In the genomic region with DNA sequence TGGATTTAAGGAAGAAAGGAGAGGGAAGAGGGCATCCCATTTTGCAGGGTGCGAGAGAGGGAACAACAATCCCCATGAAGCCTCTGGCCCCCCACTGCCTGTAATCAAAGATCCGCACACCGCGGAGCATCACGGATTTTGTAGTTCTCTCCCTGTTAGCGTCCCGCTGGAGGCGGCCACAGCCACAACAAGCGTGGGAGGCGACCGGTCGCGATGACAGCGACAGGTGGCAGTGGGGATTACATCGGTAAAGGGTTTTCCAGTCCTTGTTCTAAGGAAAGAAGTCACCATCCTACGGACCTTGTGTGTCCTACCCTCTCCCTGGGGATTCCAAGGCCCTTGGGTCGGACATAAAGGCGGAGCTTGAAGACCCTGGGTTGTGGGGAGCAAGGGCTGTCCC, we compare ENCODE assay signal across 8 mouse cellular contexts. TPM values are rescaled to one million over a fixed set of nuclear protein-coding genes. Genes with fewer than 3 reads are reported as not detected.
A peak's percentile ranks its signal among the peaks of the same experiment; 100 is the strongest.
DNase-seq lines count a peak whose midpoint lies in the region; ATAC-seq lines count a peak whose summit lies in the region.

No protein-coding gene starts in this region.

- H3K4me3 ChIP-seq in heart, embryonic 12.5 days = peak overlapping the region; percentile 15

- H3K36me3 ChIP-seq in heart, embryonic 12.5 days = no peaks in the 10 kb centered on the region

- peaks cover 28% of the 10 kb centered on the region for H3K4me1 ChIP-seq in heart, embryonic 12.5 days (replicated peaks)

- WGBS in heart, embryonic 12.5 days = under 1% methylated on average over 18 of the region's 18 CpGs

- ATAC-seq in heart, embryonic 12.5 days (ENCODE audit: insufficient number of reproducible peaks, low FRiP score) = no peak

- H3K27me3 ChIP-seq in heart, embryonic 12.5 days (replicated peaks) = peaks cover 85% of the 10 kb centered on the region

- peak overlapping the region; percentile 56 for H3K4me2 ChIP-seq in heart, embryonic 12.5 days

- peak; percentile 11 to 15 for DNase-seq in thymus, postnatal 10 days (ENCODE audit: low spot score in 2 of 2)
- no peak for DNase-seq in thymus, postnatal 36 days
- DNase-seq in cerebellum, postnatal 36 days = peak; percentile 90
- DNase-seq in layer of hippocampus, postnatal 14 days (ENCODE audit: low spot score in 2 of 2) = peak; percentile 84 to 90
- DNase-seq in lung, postnatal 36 days = peak; percentile 43
- peak; percentile 78 to 82 for DNase-seq in right cerebral cortex, postnatal 36 days (ENCODE audit: low spot score in 2 of 2)
- DNase-seq in ovary, postnatal 14 days (ENCODE audit: low spot score) = no peak

- H3K9me3 ChIP-seq in heart, embryonic 12.5 days (replicated peaks) = no peaks in the 10 kb centered on the region

- no peak overlapping the region for H3K9ac ChIP-seq in heart, embryonic 12.5 days

- no peak overlapping the region for H3K27ac ChIP-seq in heart, embryonic 12.5 days (ENCODE audit: poor library complexity, severe bottlenecking)

RNA-seq across cellular contexts. Expression of a gene that starts 3.5 kb away (rescaled TPM):
- polyA plus RNA-seq in heart, embryonic 12.5 days (2016; fragmentation: Nextera tagmentation; extraction: Ambion mirVana) = 0.15 and 0.17 TPM in 2 replicates
- 100 to 1,000 TPM; 146 to 149 TPM for total RNA-seq in layer of hippocampus, postnatal 14 days (2021)

RNA-seq across cellular contexts. Expression of a gene that starts 14.8 kb away (rescaled TPM):
- 0.12 TPM in 1 of 2 replicates, not detected in the other for polyA plus RNA-seq in heart, embryonic 12.5 days (2016; fragmentation: Nextera tagmentation; extraction: Ambion mirVana)
- under 1 TPM in 1 of 2 experiments, not detected in 1; 0.30 TPM for total RNA-seq in layer of hippocampus, postnatal 14 days (2021)

RNA-seq across cellular contexts. Expression of a gene that starts 33.2 kb away (rescaled TPM):
- polyA plus RNA-seq in heart, embryonic 12.5 days (2016; fragmentation: Nextera tagmentation; extraction: Ambion mirVana) = 54.7 and 55.3 TPM in 2 replicates
- total RNA-seq in layer of hippocampus, postnatal 14 days (2021) = 10 to 100 TPM; 58.7 to 63.2 TPM

RNA-seq across cellular contexts. Expression of a gene that starts 38.3 kb away (rescaled TPM):
- polyA plus RNA-seq in heart, embryonic 12.5 days (2016; fragmentation: Nextera tagmentation; extraction: Ambion mirVana) = 63.1 and 68.1 TPM in 2 replicates
- 1 to 10 TPM; 5.8 to 8.8 TPM for total RNA-seq in layer of hippocampus, postnatal 14 days (2021)

RNA-seq across cellular contexts. Expression of a gene that starts 55.1 kb away (rescaled TPM):
- 0.15 TPM in 1 of 2 replicates, not detected in the other for polyA plus RNA-seq in heart, embryonic 12.5 days (2016; fragmentation: Nextera tagmentation; extraction: Ambion mirVana)
- not detected for total RNA-seq in layer of hippocampus, postnatal 14 days (2021)

Comparison
In these comparisons a context has a peak if more than half of its experiments do, and no peak if none do; other contexts are left out.
1. DNase-seq: peak in thymus, postnatal 10 days (2 of 2), cerebellum, postnatal 36 days (2 of 2), layer of hippocampus, postnatal 14 days (2 of 2), lung, postnatal 36 days (single experiment) and right cerebral cortex, postnatal 36 days (2 of 2); none in thymus, postnatal 36 days (0 of 2) and ovary, postnatal 14 days (single experiment).